Mouse (Mus musculus) C2C12 (cell line): ENCODE data around the gene D1Pas1. TPM values are rescaled to one million over a fixed set of nuclear protein-coding genes. Genes with fewer than 3 reads are reported as not detected.

Experiments
- H3K27me3 ChIP-seq: one replicate; pipeline ENCODE4 v1.6.1; 2011; ENCODE audit not compliant: control insufficient read depth, insufficient read depth, insufficient read length
- H3K36me3 ChIP-seq: one replicate; pipeline ENCODE4 v1.6.1; 2011; ENCODE audit not compliant: control insufficient read depth, insufficient read depth
- H3K4me3 ChIP-seq: one replicate; pipeline ENCODE4 v1.5.1; 2011; ENCODE audit warnings: mild to moderate bottlenecking, control low read depth; ENCODE audit not compliant: poor library complexity, insufficient read depth, severe bottlenecking
- H3K79me2 ChIP-seq: one replicate; pipeline ENCODE4 v1.6.1; 2011; ENCODE audit not compliant: control insufficient read depth, insufficient read depth
- H3K79me3 ChIP-seq: one replicate; pipeline ENCODE4 v1.6.1; 2011; ENCODE audit warnings: low read depth, control low read depth
- H3ac ChIP-seq: one replicate; pipeline ENCODE3; 2011; ENCODE audit warnings: low read depth; ENCODE audit not compliant: control insufficient read depth, insufficient read length
- CEBPB ChIP-seq: IDR thresholded peaks from one replicate; pipeline ENCODE4 v1.6.1; 2011; ENCODE audit warnings: low read depth, mild to moderate bottlenecking, control low read depth, moderate library complexity
- CTCF ChIP-seq: IDR thresholded peaks from one replicate; pipeline ENCODE4 v1.5.1; 2011; ENCODE audit not compliant: control insufficient read depth, insufficient read depth, insufficient read length
- FOSL1 ChIP-seq: IDR thresholded peaks from one replicate; pipeline ENCODE4 v1.8.0; 2011; ENCODE audit warnings: mild to moderate bottlenecking, low read length; ENCODE audit not compliant: poor library complexity, insufficient read depth, severe bottlenecking
- MAX ChIP-seq: IDR thresholded peaks from one replicate; pipeline ENCODE4 v1.6.1; 2011; ENCODE audit warnings: mild to moderate bottlenecking, control low read depth
- MYOD1 ChIP-seq: IDR thresholded peaks from one replicate; pipeline ENCODE4 v1.6.1; 2011; ENCODE audit warnings: low read depth; ENCODE audit not compliant: control insufficient read depth, insufficient read length
- MYOG ChIP-seq: IDR thresholded peaks from one replicate; pipeline ENCODE4 v1.6.1; 2011; ENCODE audit not compliant: control insufficient read depth, insufficient read length; ENCODE audit errors: extremely low read depth
- USF1 ChIP-seq: IDR thresholded peaks from one replicate; pipeline ENCODE4 v1.6.1; 2011; ENCODE audit warnings: low read depth, mild to moderate bottlenecking, control low read depth, moderate library complexity
- polyA plus RNA-seq: library from polyadenylated mRNA; unstranded; fragments of >200 nt; fragmentation: generic; extraction: Trizol; gene quantifications from one replicate; pipeline ENCODE4 v1.2.1, GENCODE M21; 2012; ENCODE audit warnings: missing spikeins

D1Pas1 gene
- polyA plus RNA-seq, 1 experiment: not detected

DNA sequence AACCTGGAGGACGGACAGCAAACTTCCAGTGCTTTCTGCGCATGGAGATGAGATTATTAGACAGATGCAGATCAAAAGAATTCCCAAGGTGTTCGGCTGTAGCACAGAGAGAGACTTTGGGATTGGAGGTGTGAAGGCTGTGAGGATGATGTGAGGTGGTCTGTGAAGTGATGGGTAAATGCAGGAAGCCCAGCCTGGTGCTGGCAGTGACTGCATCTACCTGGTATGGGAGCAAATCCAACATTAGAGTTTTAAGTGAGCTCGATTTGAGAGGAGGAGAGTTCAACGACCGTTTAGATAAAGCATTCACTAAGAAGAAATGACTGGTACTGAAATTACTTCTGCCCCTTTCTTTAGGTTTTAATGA, 40.3 kb upstream of the D1Pas1 start:
- Histone ChIP-seq H3K36me3 (no peaks in the 10 kb centered on the region), H3K4me3 (no peak overlapping the region), H3K79me3 (no peaks in the 10 kb centered on the region), H3ac (no peak overlapping the region), H3K79me2 (no peaks in the 10 kb centered on the region), H3K27me3 (no peaks in the 10 kb centered on the region)
- TF ChIP-seq MYOD1 (no peak), MYOG (no peak), CEBPB (no peak), MAX (no peak), USF1 (no peak), FOSL1 (no peak), CTCF (no peak)

DNA sequence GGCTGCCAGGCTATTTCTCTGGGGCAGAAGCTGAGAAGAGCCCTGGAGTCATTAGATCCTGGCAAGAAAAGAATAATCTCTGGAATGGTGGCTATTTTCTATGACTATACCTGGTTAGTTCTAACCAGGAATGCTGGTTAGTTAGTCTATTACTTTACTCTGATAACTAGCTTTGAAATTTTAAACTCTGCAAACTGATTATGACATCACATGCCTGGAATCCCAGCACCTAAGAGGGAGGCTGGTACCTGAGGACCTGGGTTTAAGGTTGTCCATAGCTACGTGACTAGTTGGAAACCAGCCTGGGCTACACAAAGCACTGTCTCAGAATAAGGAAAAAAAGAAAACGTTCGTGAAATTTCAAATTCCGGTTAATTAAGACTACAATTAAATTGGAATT, 39.7 kb upstream of the D1Pas1 start:
- TF ChIP-seq MYOG (no peak), CTCF (no peak), MYOD1 (no peak), USF1 (no peak), FOSL1 (no peak), CEBPB (no peak), MAX (no peak)
- Histone ChIP-seq H3K79me3 (no peaks in the 10 kb centered on the region), H3ac (no peak overlapping the region), H3K27me3 (no peaks in the 10 kb centered on the region), H3K4me3 (no peak overlapping the region), H3K36me3 (no peaks in the 10 kb centered on the region), H3K79me2 (no peaks in the 10 kb centered on the region)

DNA sequence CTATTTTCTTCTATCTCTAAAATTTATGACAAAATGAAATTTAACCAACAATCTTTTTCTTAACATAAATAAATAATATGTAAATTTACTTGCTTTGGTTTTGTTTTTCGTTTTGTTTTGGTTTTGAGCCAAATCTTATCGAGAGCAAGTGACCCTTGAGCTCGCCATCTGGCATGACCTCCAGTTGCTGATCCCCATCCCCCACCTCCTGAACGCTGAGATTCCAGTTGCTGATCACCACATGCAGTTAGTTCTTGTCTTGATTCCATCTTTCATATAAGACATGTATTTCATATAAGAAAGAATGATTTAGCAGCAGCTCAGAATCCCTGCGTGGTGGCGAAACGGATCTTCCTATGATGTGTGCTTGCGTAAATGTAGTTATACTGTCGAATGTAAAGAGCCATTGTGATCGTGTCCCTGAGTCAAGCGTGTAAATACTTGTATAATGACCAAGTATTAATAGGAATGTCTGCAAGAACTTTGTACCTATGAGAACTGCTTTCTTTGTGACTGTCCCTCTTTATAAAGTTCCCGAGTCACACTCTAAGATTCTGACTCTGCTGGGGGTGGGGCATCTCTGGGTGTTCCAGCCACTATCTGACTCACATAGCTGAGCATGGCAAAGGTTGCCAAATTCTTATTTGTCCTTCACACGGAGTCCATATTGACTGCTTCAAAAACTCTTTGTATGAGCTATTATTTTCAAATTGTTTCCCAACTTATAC, 36.9 kb upstream of the D1Pas1 start:
- H3K79me3 ChIP-seq: no peaks in the 10 kb centered on the region
- no peak for TF ChIP-seq MAX
- no peak for TF ChIP-seq MYOD1
- no peak for TF ChIP-seq FOSL1
- TF ChIP-seq MYOG: no peak
- TF ChIP-seq USF1: no peak
- no peak for TF ChIP-seq CEBPB
- TF ChIP-seq CTCF: no peak
- H3K36me3 ChIP-seq: no peaks in the 10 kb centered on the region
- no peaks in the 10 kb centered on the region for H3K27me3 ChIP-seq
- H3K79me2 ChIP-seq: no peaks in the 10 kb centered on the region
- H3K4me3 ChIP-seq: no peak overlapping the region
- H3ac ChIP-seq: no peak overlapping the region

DNA sequence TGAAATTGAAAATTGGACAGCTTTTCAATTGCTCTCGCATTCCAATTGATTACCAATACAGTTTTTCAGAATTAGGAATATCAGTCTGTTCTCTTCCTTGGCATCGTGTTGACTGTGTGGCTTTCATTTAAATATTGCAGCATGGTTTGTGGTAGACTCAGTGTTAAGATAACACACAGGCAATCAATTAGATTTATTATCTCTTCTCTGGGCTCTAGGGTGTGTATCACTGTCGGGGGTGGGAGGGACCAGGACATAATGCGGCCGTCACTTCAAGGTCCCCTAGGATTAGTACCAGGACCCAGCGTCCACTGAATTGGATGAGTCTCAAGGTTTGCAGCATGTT, 36.4 kb upstream of the D1Pas1 start:
- Histone ChIP-seq H3ac (no peak overlapping the region), H3K4me3 (no peak overlapping the region), H3K36me3 (no peaks in the 10 kb centered on the region), H3K79me3 (no peaks in the 10 kb centered on the region), H3K79me2 (no peaks in the 10 kb centered on the region), H3K27me3 (no peaks in the 10 kb centered on the region)
- TF ChIP-seq MYOD1 (no peak), CEBPB (no peak), USF1 (no peak), FOSL1 (no peak), MYOG (no peak), CTCF (no peak), MAX (no peak)

DNA sequence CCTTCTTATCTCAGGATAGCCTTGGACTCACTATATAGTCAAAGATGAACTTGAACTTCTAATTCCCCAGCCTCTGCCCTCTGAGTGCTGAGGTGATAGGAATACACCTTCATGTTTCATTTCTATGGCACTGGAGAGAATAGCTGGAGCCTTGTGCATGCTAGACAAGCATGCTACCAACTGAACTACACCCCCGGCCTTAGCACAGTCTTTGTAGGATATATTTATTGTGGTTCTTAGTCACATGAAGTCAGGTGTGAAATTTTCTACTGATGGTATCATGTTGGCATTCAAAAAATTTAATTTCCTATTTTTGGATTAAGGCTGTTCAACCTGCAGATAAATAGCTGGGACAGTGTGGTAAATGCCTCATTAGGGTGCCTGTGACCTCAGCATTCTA, 33.0 kb upstream of the D1Pas1 start:
- Histone ChIP-seq H3ac (no peak overlapping the region), H3K79me3 (no peaks in the 10 kb centered on the region), H3K27me3 (no peaks in the 10 kb centered on the region), H3K36me3 (no peaks in the 10 kb centered on the region), H3K79me2 (no peaks in the 10 kb centered on the region), H3K4me3 (no peak overlapping the region)
- TF ChIP-seq MAX (no peak), CEBPB (no peak), CTCF (no peak), MYOD1 (no peak), USF1 (no peak), FOSL1 (no peak)

DNA sequence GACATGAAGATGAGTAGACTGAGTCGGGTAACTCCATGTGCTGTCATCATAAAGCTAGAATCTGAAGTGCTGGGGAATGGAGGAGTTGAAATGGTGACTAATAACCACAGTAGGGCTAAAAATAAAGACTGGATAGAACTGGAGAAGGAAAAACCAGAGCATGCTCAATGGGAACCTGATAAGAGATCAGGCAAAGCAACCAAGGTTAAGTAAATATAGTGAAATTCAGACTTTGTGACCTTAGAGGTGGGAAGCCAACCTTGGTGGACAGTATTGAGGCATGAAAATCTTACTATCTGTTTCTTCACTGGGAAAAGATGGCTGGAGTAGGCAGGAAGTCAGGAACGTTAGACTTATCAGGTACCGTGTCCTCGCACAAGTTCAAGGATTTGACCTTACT, 14.8 kb upstream of the D1Pas1 start:
- TF ChIP-seq MYOG: no peak
- no peak for TF ChIP-seq MYOD1
- no peak for TF ChIP-seq USF1
- no peaks in the 10 kb centered on the region for H3K79me3 ChIP-seq
- no peaks in the 10 kb centered on the region for H3K79me2 ChIP-seq
- H3K4me3 ChIP-seq: no peak overlapping the region
- no peaks in the 10 kb centered on the region for H3K27me3 ChIP-seq
- H3K36me3 ChIP-seq: no peaks in the 10 kb centered on the region
- H3ac ChIP-seq: no peak overlapping the region
